Mouse (Mus musculus) ES-Bruce4 (cell line): ENCODE results near the gene Ppm1j. TPM values are rescaled to one million over a fixed set of nuclear protein-coding genes. Genes with fewer than 3 reads are reported as not detected.

Experiments
- H3K27ac ChIP-seq: 2 replicates; pipeline ENCODE4 v1.5.1; 2012; ENCODE audit warnings: low read length, inconsistent platforms; ENCODE audit not compliant: insufficient read depth
- H3K27me3 ChIP-seq: 2 replicates; pipeline ENCODE4 v1.6.1; 2012; ENCODE audit warnings: mild to moderate bottlenecking, low read length, inconsistent platforms; ENCODE audit not compliant: control insufficient read depth, poor library complexity, insufficient read depth, severe bottlenecking
- H3K36me3 ChIP-seq: 2 replicates; pipeline ENCODE4 v1.6.1; 2012; ENCODE audit warnings: inconsistent platforms, mild to moderate bottlenecking, low read length, moderate library complexity; ENCODE audit not compliant: control insufficient read depth, poor library complexity, insufficient read depth, severe bottlenecking
- H3K4me1 ChIP-seq: one replicate; pipeline ENCODE4 v1.8.1; 2011; ENCODE audit warnings: low read length; ENCODE audit not compliant: control insufficient read depth, insufficient read depth
- H3K4me3 ChIP-seq: 2 replicates; pipeline ENCODE4 v1.5.1; 2011; ENCODE audit warnings: low read depth, mild to moderate bottlenecking, low read length
- H3K9ac ChIP-seq: 2 replicates; pipeline ENCODE4 v1.6.1; 2012; ENCODE audit warnings: low read depth, mild to moderate bottlenecking, inconsistent platforms; ENCODE audit not compliant: poor library complexity, severe bottlenecking
- H3K9me3 ChIP-seq: replicated peaks from 2 replicates; pipeline ENCODE4 v1.6.1; 2012; ENCODE audit warnings: mild to moderate bottlenecking, low read length, inconsistent platforms; ENCODE audit not compliant: control insufficient read depth, poor library complexity, insufficient read depth, severe bottlenecking
- CTCF ChIP-seq: IDR thresholded peaks from one replicate; pipeline ENCODE4 v1.8.1; 2011; ENCODE audit warnings: low read depth, low read length
- EP300 ChIP-seq: IDR thresholded peaks from 2 replicates; pipeline ENCODE4 v1.6.1; 2011; ENCODE audit warnings: low read depth, low read length; ENCODE audit not compliant: insufficient read depth
- POLR2A ChIP-seq: IDR thresholded peaks from one replicate; pipeline ENCODE4 v1.8.1; 2011; ENCODE audit warnings: low read length; ENCODE audit not compliant: insufficient read depth
- polyA plus RNA-seq: library from polyadenylated mRNA; stranded (reverse); fragments of >200 nt; gene quantifications from 2 replicates; pipeline ENCODE4 v1.2.4, GENCODE M21; 2011; ENCODE audit warnings: low read depth; ENCODE audit not compliant: missing spikeins, insufficient read depth, insufficient read length

The Ppm1j gene
- 21.4 and 23.8 TPM in 2 replicates for polyA plus RNA-seq

DNA sequence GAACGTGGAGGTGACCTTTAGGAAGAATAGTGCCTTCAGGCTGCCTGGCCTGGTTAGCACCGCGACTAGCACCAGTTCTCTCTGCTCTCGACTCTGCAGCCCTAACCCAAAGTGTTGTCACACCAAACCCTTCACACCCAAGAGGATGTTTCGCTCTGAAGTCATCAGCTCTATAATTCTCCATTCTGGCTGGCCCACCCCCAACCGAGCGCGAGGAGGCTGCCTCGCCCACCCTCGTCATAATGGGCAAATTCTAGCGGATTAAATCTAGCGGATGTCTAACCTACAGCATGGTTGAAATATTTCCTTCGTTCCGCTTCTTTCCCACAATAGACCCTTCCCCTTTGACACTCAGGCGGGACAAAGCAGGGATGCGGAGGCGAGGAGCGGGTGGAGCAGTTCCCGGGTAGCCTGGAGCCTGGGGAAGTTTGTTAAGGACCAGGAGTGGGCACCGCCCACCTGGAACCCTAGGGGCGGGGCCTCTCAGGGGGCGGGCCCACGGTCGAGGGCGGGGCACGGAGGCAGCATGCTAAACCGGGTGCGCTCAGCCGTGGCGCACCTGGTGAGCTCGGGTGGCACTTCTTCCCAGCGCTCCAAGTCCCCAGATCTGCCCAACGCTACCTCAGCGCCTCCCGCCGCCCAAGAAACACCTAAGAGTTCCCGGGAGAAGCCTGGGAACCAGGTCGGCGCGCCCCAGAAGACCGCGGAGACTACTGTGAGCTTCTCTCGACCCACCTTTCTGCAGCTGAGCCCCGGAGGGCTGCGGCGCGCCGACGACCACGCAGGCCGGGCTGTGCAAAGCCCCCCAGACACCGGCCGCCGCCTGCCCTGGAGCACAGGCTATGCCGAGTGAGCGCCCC, at the start of gene Ppm1j:
Gene Ppm1j, plus strand, starts transcription at position 496 of the 860 bp plus-strand sequence.
- no peak for TF ChIP-seq POLR2A
- 0 out of 2 replicates have a peak, but pooled peaks have one; percentile 18 for TF ChIP-seq EP300
- Histone ChIP-seq H3K9ac (peak within 1 kb of the TSS; percentile 76), H3K9me3 (no peaks in the 10 kb centered on the region), H3K4me1 (peaks cover 5% of the 10 kb centered on the region), H3K36me3 (no peaks in the 10 kb centered on the region), H3K4me3 (peak within 1 kb of the TSS; percentile 75), H3K27ac (no peak within 1 kb of the TSS), H3K27me3 (no peaks in the 10 kb centered on the region)

DNA sequence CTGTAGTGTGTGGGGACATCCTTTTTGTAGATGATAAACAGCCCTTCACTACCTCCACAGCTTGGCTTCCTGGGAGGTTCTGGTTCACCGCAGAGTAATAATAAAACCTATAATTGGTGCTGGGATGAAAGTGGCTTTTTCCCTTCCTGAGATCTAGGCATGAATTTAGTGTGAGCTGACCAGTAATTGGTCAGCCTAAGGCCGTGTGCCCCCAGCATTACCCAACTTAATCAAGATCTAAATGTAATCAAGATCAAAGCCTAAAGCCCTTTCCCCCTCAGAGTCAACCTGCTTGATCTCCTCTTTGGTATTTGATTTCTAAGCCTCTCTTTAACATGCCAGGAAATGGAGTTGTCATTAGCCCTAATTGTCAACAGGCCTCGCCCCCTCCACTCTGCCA, 47.9 kb upstream of the Ppm1j start:
- Histone ChIP-seq H3K9me3 (no peaks in the 10 kb centered on the region), H3K27me3 (no peaks in the 10 kb centered on the region; the same call in 1 of the 2 replicates), H3K9ac (no peak overlapping the region), H3K4me1 (no peaks in the 10 kb centered on the region), H3K27ac (no peak overlapping the region), H3K4me3 (no peak overlapping the region), H3K36me3 (no peaks in the 10 kb centered on the region)
- TF ChIP-seq POLR2A = no peak
- TF ChIP-seq EP300 = no peak
- no peak for TF ChIP-seq CTCF

GRCm38 (mm10) chr3:104734654-104735053, 46.2 kb upstream of the Ppm1j start:
- Histone ChIP-seq H3K4me3 (no peak overlapping the region), H3K9me3 (no peaks in the 10 kb centered on the region)
- TF ChIP-seq EP300 (no peak), POLR2A (no peak)

DNA sequence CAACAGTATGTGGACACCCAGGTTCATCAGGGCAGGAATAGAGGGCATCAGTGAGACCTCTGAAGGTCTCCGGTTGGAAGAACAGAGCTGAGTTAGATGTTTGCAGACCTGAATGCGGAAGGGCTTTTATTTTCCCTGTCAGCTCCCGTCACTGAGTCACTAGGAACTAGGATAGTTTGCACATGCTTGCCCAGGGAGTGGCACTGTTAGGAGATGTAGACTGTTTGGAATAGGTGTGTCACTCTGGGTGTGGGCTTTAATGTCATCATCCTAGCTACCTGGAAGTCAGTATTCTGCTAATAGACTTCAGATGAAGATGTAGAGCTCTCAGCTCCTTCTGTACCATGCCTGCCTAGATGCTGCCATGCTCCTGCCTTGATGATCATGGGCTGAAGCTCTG, 38.9 kb upstream of the Ppm1j start:
- TF ChIP-seq CTCF = no peak
- no peak for TF ChIP-seq EP300
- no peaks in the 10 kb centered on the region for H3K4me1 ChIP-seq

More at GRCm38 (mm10) chr3:104734654-104735053, 46.2 kb upstream of the Ppm1j start:
- H3K4me1 ChIP-seq = no peaks in the 10 kb centered on the region
- H3K27me3 ChIP-seq = no peaks in the 10 kb centered on the region; the same call in 1 of the 2 replicates
- no peaks in the 10 kb centered on the region for H3K36me3 ChIP-seq
- no peak overlapping the region for H3K9ac ChIP-seq
- H3K27ac ChIP-seq = no peak overlapping the region

DNA sequence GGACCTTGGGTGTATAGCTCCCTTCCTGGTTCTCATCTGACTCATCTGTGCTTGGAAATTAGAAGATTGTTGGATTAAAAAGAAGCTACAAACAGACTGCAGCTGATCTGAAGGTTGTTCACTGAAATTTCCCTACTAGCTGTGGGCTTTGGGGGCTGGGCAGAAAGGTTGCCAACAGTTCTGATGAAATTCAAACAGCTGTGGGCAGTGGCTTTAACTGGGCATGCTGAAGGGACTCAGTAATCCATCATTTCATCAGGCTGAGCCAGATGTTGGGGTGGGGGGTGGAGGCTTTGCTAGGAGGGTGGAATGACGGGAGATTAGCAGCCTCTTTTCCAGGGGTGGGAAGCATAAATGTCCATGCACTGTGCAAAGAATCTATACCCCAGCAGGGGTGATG, 37.7 kb upstream of the Ppm1j start:
- H3K27ac ChIP-seq = no peak overlapping the region
- H3K27me3 ChIP-seq = no peaks in the 10 kb centered on the region
- H3K36me3 ChIP-seq = no peaks in the 10 kb centered on the region
- H3K4me1 ChIP-seq = no peaks in the 10 kb centered on the region
- H3K9me3 ChIP-seq = no peaks in the 10 kb centered on the region
- H3K9ac ChIP-seq = no peak overlapping the region
- no peak for TF ChIP-seq EP300
- no peak for TF ChIP-seq POLR2A
- TF ChIP-seq CTCF = no peak
- H3K4me3 ChIP-seq = no peak overlapping the region

More for the DNA sequence above, 38.9 kb upstream of the Ppm1j start:
- no peak overlapping the region for H3K9ac ChIP-seq
- no peaks in the 10 kb centered on the region for H3K27me3 ChIP-seq
- no peak overlapping the region for H3K27ac ChIP-seq
- no peaks in the 10 kb centered on the region for H3K9me3 ChIP-seq
- no peak overlapping the region for H3K4me3 ChIP-seq
- no peaks in the 10 kb centered on the region for H3K36me3 ChIP-seq

DNA sequence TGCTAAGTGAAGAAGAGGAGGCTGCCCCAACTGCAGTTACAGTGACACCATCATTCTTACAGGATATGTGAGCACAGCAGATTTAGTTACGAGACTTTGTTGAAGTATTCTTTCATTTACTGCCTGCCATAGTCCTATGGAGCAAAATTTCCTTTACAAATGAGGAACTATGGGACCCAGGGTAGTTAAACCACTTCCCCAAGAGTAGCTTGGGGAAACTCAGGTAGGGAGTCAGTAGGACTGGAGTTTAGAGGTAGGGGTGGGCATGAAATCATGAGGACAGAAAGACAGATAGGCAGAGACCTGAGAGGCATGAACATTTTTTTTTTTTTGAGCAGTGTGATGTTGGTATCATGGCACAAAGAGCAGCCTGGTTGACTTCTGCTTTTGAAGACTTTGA, 37.0 kb upstream of the Ppm1j start:
- H3K27ac ChIP-seq = no peak overlapping the region
- H3K27me3 ChIP-seq = no peaks in the 10 kb centered on the region
- H3K9me3 ChIP-seq = no peaks in the 10 kb centered on the region
- no peak overlapping the region for H3K4me3 ChIP-seq
- H3K9ac ChIP-seq = no peak overlapping the region
- TF ChIP-seq CTCF (no peak), POLR2A (no peak), EP300 (no peak)
- H3K4me1 ChIP-seq = no peaks in the 10 kb centered on the region
- no peaks in the 10 kb centered on the region for H3K36me3 ChIP-seq
